In genomic region chr12:24572421-24573274, GRCm38 (mm10) we compare ENCODE assay signal across 8 mouse cellular contexts. TPM values are rescaled to one million over a fixed set of nuclear protein-coding genes. Genes with fewer than 3 reads are reported as not detected.
DNase-seq lines count a peak whose midpoint lies in the region; ATAC-seq and TF ChIP-seq lines count a peak whose summit lies in the region.

No protein-coding gene starts in this region.

- TF ChIP-seq CTCF in E14TG2a.4 (conservative IDR thresholded peaks at IDR 0.05; ENCODE audit: low read length), result no peak
- no peak for TF ChIP-seq CTCF in embryonic fibroblast, embryonic 13.5 days (IDR thresholded peaks at IDR 0.05; ENCODE audit: borderline replicate concordance, insufficient read depth, low read length)
- no peak for TF ChIP-seq CTCF in olfactory bulb, adult 2 months (IDR thresholded peaks at IDR 0.05; ENCODE audit: insufficient read depth, low read depth, low read length)

- H3K4me3 ChIP-seq in heart, embryonic 13.5 days, result peak overlapping the region; percentile 77
- H3K4me3 ChIP-seq in E14TG2a.4 (replicated peaks; ENCODE audit: low read length), result peak overlapping the region; percentile 84
- H3K4me3 ChIP-seq in embryonic fibroblast, embryonic 13.5 days (ENCODE audit: insufficient read depth, low read length), result peak overlapping the region; percentile 31
- H3K4me3 ChIP-seq in limb, embryonic 12.5 days (replicated peaks), result peak overlapping the region; percentile 64
- peak overlapping the region; percentile 78 for H3K4me3 ChIP-seq in olfactory bulb, adult 2 months (ENCODE audit: insufficient read depth, low read depth, low read length)

- peaks cover 31% of the 10 kb centered on the region for H3K27me3 ChIP-seq in heart, embryonic 13.5 days (replicated peaks)
- H3K27me3 ChIP-seq in E14TG2a.4 (ENCODE audit: insufficient read depth, low read length), result peaks cover 28% of the 10 kb centered on the region
- peaks cover 39% of the 10 kb centered on the region for H3K27me3 ChIP-seq in limb, embryonic 12.5 days

- 3% methylated on average over 47 of the region's 48 CpGs for WGBS in heart, embryonic 13.5 days
- WGBS in limb, embryonic 12.5 days, result 5% methylated on average over 48 of the region's 48 CpGs
- 3% methylated on average over 48 of the region's 48 CpGs for WGBS in olfactory bulb, adult 2 months

- peaks cover 16% of the 10 kb centered on the region for H3K36me3 ChIP-seq in heart, embryonic 13.5 days
- peaks cover 11% of the 10 kb centered on the region for H3K36me3 ChIP-seq in E14TG2a.4 (ENCODE audit: insufficient read depth, low read length)
- no peaks in the 10 kb centered on the region for H3K36me3 ChIP-seq in limb, embryonic 12.5 days

- H3K9ac ChIP-seq in heart, embryonic 13.5 days, result peak overlapping the region; percentile 87
- H3K9ac ChIP-seq in limb, embryonic 12.5 days (replicated peaks), result peak overlapping the region; percentile 46

- peak; percentile 17; the same call in 1 of the 2 replicates for ATAC-seq in heart, embryonic 13.5 days (ENCODE audit: extremely low read depth, insufficient number of reproducible peaks, low FRiP score, low TSS enrichment)
- ATAC-seq in limb, embryonic 12.5 days (ENCODE audit: insufficient number of reproducible peaks, insufficient read depth, low FRiP score, low TSS enrichment, low read depth), result peak; percentile 24; the same call in 1 of the 2 replicates

- H3K4me2 ChIP-seq in heart, embryonic 13.5 days, result peak overlapping the region; percentile 88
- H3K4me2 ChIP-seq in limb, embryonic 12.5 days, result peak overlapping the region; percentile 86

- no peak for TF ChIP-seq POLR2A in embryonic fibroblast, embryonic 13.5 days (IDR thresholded peaks at IDR 0.05; ENCODE audit: low read depth, low read length)
- no peak for TF ChIP-seq POLR2A in olfactory bulb, adult 2 months (IDR thresholded peaks at IDR 0.05; ENCODE audit: insufficient read depth, low read depth, low read length)

- H3K4me1 ChIP-seq in heart, embryonic 13.5 days, result peaks cover 37% of the 10 kb centered on the region
- H3K4me1 ChIP-seq in E14TG2a.4 (replicated peaks; ENCODE audit: low read depth, low read length), result peaks cover 24% of the 10 kb centered on the region
- H3K4me1 ChIP-seq in embryonic fibroblast, embryonic 13.5 days (ENCODE audit: control insufficient read depth, insufficient read depth, low read length), result no peaks in the 10 kb centered on the region
- H3K4me1 ChIP-seq in limb, embryonic 12.5 days (replicated peaks), result peaks cover 26% of the 10 kb centered on the region
- H3K4me1 ChIP-seq in olfactory bulb, adult 2 months (ENCODE audit: control insufficient read depth, insufficient read depth, low read length), result peaks cover 2% of the 10 kb centered on the region; the same call in 1 of the 2 replicates

- intact Hi-C loops in left cerebral cortex, postnatal 4 days (cut with DNase I), result no loop called here

- peak overlapping the region; percentile 65 for H3K27ac ChIP-seq in heart, embryonic 13.5 days (replicated peaks)
- no peak overlapping the region for H3K27ac ChIP-seq in embryonic fibroblast, embryonic 13.5 days (ENCODE audit: insufficient read depth, low read length)
- no peak overlapping the region for H3K27ac ChIP-seq in limb, embryonic 12.5 days
- H3K27ac ChIP-seq in olfactory bulb, adult 2 months (ENCODE audit: insufficient read depth, low read depth, low read length), result no peak overlapping the region

- no peaks in the 10 kb centered on the region for H3K9me3 ChIP-seq in heart, embryonic 13.5 days
- H3K9me3 ChIP-seq in E14TG2a.4 (ENCODE audit: low read length), result no peaks in the 10 kb centered on the region
- no peaks in the 10 kb centered on the region for H3K9me3 ChIP-seq in limb, embryonic 12.5 days

- DNase-seq in heart, adult 9 months (ENCODE audit: low spot score in 2 of 2), result no peak
- DNase-seq in ovary, postnatal 14 days (ENCODE audit: low spot score), result no peak
- no peak for DNase-seq in left cerebral cortex, postnatal 4 days

RNA-seq across cellular contexts. Expression of gene Grhl1, which starts 0.6 kb away (rescaled TPM):
- 2.0 and 2.1 TPM in 2 replicates for polyA plus RNA-seq in heart, embryonic 13.5 days (2015; fragmentation: Nextera tagmentation; extraction: Ambion mirVana)
- 0.23 and 0.61 TPM in 2 replicates for polyA plus RNA-seq in embryonic fibroblast, embryonic 13.5 days (2011; ENCODE audit: insufficient read length, low read depth, missing spikeins)
- 2.0 and 3.0 TPM in 2 replicates for polyA plus RNA-seq in limb, embryonic 12.5 days (2016; fragmentation: Nextera tagmentation; extraction: Ambion mirVana)
- not detected in 2 replicates for polyA plus RNA-seq in olfactory bulb, adult 2 months (2012; ENCODE audit: insufficient read depth, insufficient read length, low replicate concordance, missing spikeins)
- 1 to 10 TPM; 3.2 to 3.7 TPM for total RNA-seq in left cerebral cortex, postnatal 4 days (2021)

Comparison
In these comparisons a context has a peak if more than half of its experiments do, and no peak if none do; other contexts are left out.
1. H3K4me3 ChIP-seq: peak in every context shown above with its lines; median percentile 84 in E14TG2a.4; 78 in olfactory bulb, adult 2 months; 77 in heart, embryonic 13.5 days; 64 in limb, embryonic 12.5 days; 31 in embryonic fibroblast, embryonic 13.5 days.